Mouse (Mus musculus) stomach, embryonic 14.5 days (tissue): ENCODE data around the gene Slc4a1ap. TPM values are rescaled to one million over a fixed set of nuclear protein-coding genes. Genes with fewer than 3 reads are reported as not detected.

ENCODE experiments used
- ATAC-seq: fragments of 200-750 bp; cut with Nextera tagmentation; 2 replicates; pipeline ENCODE4 v1.8.0; 2017; ENCODE audit warnings: low read depth, moderate TSS enrichment; ENCODE audit not compliant: insufficient number of reproducible peaks, insufficient read depth, low FRiP score
- H3K27ac ChIP-seq: fragments of 300-500 bp; sonication (generic); 2 replicates; pipeline ENCODE4 v1.5.1; 2014; ENCODE audit warnings: mild to moderate bottlenecking, low read length, moderate library complexity, mixed read lengths
- H3K27me3 ChIP-seq: fragments of 300-500 bp; sonication (generic); 2 replicates; pipeline ENCODE4 v1.6.1; 2014; ENCODE audit warnings: low read length, control low read depth, mixed read lengths; ENCODE audit not compliant: control insufficient read depth, insufficient read depth
- H3K36me3 ChIP-seq: fragments of 300-500 bp; sonication (generic); 2 replicates; pipeline ENCODE4 v1.6.1; 2014; ENCODE audit warnings: mild to moderate bottlenecking, control low read depth, low read length, moderate library complexity, mixed read lengths; ENCODE audit not compliant: control insufficient read depth, insufficient read depth
- H3K4me1 ChIP-seq: fragments of 300-500 bp; sonication (generic); 2 replicates; pipeline ENCODE4 v1.6.1; 2014; ENCODE audit warnings: low read length, control low read depth, mixed read lengths; ENCODE audit not compliant: control insufficient read depth, insufficient read depth
- H3K4me2 ChIP-seq: fragments of 300-500 bp; sonication (generic); replicated peaks from 2 replicates; pipeline ENCODE4 v1.6.1; 2014; ENCODE audit warnings: low read depth, low read length, control low read depth
- H3K4me3 ChIP-seq: fragments of 300-500 bp; sonication (generic); 2 replicates; pipeline ENCODE4 v1.5.1; 2014; ENCODE audit warnings: low read depth, low read length, control low read depth
- H3K9ac ChIP-seq: fragments of 300-500 bp; sonication (generic); replicated peaks from 2 replicates; pipeline ENCODE4 v1.6.1; 2014; ENCODE audit warnings: low read depth, mild to moderate bottlenecking, control low read depth, low read length, moderate library complexity, mixed read lengths
- H3K9me3 ChIP-seq: fragments of 300-500 bp; sonication (generic); 2 replicates; pipeline ENCODE4 v1.6.1; 2016; ENCODE audit warnings: low read depth, low read length, control low read depth; ENCODE audit not compliant: control insufficient read depth
- WGBS: fragments of 180-500 bp; shearing (Covaris S2); extraction: QIAGEN DNeasy Blood & Tissue Kit; methylation state at CpG from one replicate; pipeline ENCODE4 v1.1.7; 2014; 5-methylcytosine and 5-hydroxymethylcytosine counted together
- polyA plus RNA-seq: library from polyadenylated mRNA; unstranded; fragments of >200 nt; fragmentation: Nextera tagmentation; extraction: Ambion mirVana; gene quantifications from 2 replicates; pipeline ENCODE4 v1.2.1, GENCODE M21; 2014

The Slc4a1ap gene
- polyA plus RNA-seq, 1 experiment from 2014 or later: 35.5 TPM

DNA sequence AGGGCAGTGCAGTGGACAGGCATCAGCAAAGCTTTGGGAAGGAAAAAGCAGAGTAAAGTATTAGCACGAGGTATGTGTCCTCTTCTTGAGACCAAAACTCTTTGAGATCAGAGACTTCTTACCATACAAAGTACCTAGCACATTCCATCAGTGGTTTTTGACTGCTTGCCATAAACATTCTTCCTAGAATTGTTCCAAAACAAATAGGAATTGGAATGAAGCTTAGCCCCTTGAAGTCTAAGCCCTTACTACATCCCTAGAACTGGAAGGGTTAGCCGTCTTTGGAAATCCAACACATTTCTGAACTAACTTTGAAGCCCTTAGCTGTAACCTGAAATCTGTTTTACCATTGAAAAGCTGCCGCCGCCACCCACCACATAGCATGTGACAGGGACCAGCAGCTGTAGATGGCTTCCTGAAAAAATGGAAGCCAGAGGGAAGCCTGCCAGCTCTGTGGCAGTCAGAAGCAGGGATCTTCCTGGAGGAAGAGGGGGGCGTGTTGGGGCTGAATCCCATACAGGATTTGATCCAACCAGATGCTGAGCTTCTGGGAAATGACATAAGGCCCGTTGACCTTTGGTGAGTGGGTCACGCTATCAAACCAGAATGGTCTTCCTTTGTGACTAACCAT is 35.4 kb downstream of the Slc4a1ap start:
- Histone ChIP-seq H3K27ac (no peak overlapping the region), H3K9me3 (no peaks in the 10 kb centered on the region), H3K9ac (no peak overlapping the region), H3K4me3 (no peak overlapping the region), H3K36me3 (peaks cover 11% of the 10 kb centered on the region), H3K27me3 (no peaks in the 10 kb centered on the region), H3K4me1 (peaks cover 7% of the 10 kb centered on the region; the same call in 1 of the 2 replicates), H3K4me2 (no peak overlapping the region)
- no peak for ATAC-seq
- WGBS: 82% methylated on average over 7 of the region's 7 CpGs

- 10% methylated on average over 6 of the region's 6 CpGs for WGBS
- H3K9ac ChIP-seq: no peak overlapping the region
- peaks cover 7% of the 10 kb centered on the region; the same call in 1 of the 2 replicates for H3K4me1 ChIP-seq
- H3K4me2 ChIP-seq: no peak overlapping the region
- no peak overlapping the region for H3K4me3 ChIP-seq
- peak; percentile 14; the same call in 1 of the 2 replicates for ATAC-seq
- no peaks in the 10 kb centered on the region for H3K9me3 ChIP-seq
- no peaks in the 10 kb centered on the region for H3K27me3 ChIP-seq
- no peak overlapping the region for H3K27ac ChIP-seq
- H3K36me3 ChIP-seq: peaks cover 5% of the 10 kb centered on the region; the same call in 1 of the 2 replicates
These were observed 36.7 kb downstream of the Slc4a1ap start for GRCm38 (mm10) chr5:31563496-31563895.

DNA sequence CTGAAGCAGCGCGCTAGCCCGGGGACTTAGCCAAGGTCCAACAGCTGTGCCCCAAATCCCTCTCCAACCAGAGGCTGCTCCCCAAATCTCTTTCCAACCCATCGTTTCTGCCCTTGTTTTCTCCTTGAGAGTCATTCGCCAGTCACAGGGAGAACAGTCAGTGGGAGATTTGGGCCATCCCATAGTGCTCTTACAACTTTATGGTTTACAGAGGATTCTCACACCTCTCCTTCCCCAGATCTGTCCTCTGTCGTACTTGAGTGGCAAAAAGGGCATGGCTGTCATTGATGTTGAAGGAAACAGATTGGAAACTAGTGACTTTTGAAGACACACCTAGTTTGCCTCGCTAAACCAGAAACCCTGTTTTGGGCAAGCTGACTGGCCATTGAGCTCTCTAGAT is 37.1 kb downstream of the Slc4a1ap start:
- H3K9ac ChIP-seq: no peak overlapping the region
- H3K27ac ChIP-seq: no peak overlapping the region
- H3K36me3 ChIP-seq: peaks cover 5% of the 10 kb centered on the region; the same call in 1 of the 2 replicates
- no peaks in the 10 kb centered on the region for H3K9me3 ChIP-seq
- H3K4me3 ChIP-seq: no peak overlapping the region
- no peaks in the 10 kb centered on the region for H3K27me3 ChIP-seq
- H3K4me2 ChIP-seq: no peak overlapping the region
- no peak for ATAC-seq
- 35% methylated on average over 7 of the region's 7 CpGs for WGBS
- H3K4me1 ChIP-seq: peaks cover 7% of the 10 kb centered on the region; the same call in 1 of the 2 replicates

GRCm38 (mm10) chr5:31564976-31565375 is 38.2 kb downstream of the Slc4a1ap start:
- Histone ChIP-seq H3K4me1 (peaks cover 7% of the 10 kb centered on the region; the same call in 1 of the 2 replicates), H3K27me3 (no peaks in the 10 kb centered on the region), H3K9ac (no peak overlapping the region), H3K4me2 (no peak overlapping the region), H3K9me3 (no peaks in the 10 kb centered on the region), H3K27ac (no peak overlapping the region), H3K36me3 (peaks cover 5% of the 10 kb centered on the region; the same call in 1 of the 2 replicates), H3K4me3 (no peak overlapping the region)
- WGBS: 84% methylated on average over 4 of the region's 4 CpGs
- 0 out of 2 replicates have a peak, but pooled peaks have one; percentile 14 for ATAC-seq

DNA sequence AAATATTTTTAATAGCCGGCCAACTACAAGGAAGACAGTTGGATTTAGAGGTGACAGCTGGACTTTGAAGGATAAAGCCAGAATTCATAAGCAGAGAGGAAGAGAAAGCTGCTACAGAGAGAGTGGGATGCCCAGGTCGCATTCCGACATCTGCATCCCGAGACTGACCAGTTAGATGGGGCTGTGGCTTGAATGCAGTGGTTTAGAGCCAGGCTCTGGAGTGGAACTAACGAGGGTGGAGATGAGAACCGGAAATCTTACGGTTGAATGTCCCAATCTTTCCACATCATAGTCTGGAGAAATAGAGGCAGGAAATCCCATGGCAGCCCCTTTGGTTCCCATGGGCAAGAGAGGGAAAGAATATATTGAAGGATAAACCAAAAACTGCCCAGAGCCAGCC is 39.2 kb downstream of the Slc4a1ap start:
- 84% methylated on average over 7 of the region's 7 CpGs for WGBS
- Histone ChIP-seq H3K4me1 (peaks cover 12% of the 10 kb centered on the region), H3K9me3 (no peaks in the 10 kb centered on the region), H3K27ac (no peak overlapping the region), H3K4me2 (no peak overlapping the region), H3K9ac (no peak overlapping the region), H3K27me3 (no peaks in the 10 kb centered on the region), H3K36me3 (no peaks in the 10 kb centered on the region; the same call in 1 of the 2 replicates), H3K4me3 (no peak overlapping the region)
- ATAC-seq: no peak

DNA sequence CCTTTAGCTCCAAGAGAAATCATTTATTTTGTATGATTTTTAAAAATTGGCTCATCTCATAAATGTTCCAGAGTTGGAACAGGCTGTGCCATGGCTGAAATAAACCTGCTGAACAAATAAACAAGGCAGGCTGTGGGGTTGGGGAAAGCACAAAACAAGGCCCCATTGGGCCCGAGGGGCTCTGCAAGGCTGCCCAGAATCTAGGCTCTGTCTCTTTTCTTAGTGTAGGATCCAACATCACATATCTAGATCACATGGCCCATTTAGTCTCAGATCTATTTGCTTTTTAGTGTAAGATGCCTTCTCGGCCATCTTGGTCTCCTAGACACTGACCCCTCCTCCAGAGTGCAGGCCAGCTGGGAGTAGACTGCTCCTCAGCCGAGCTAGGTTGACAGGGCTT is 39.7 kb downstream of the Slc4a1ap start:
- no peak overlapping the region for H3K9ac ChIP-seq
- H3K9me3 ChIP-seq: no peaks in the 10 kb centered on the region
- ATAC-seq: no peak
- no peak overlapping the region for H3K4me2 ChIP-seq
- WGBS: 57% methylated on average over 3 of the region's 3 CpGs
- no peak overlapping the region for H3K4me3 ChIP-seq
- peaks cover 12% of the 10 kb centered on the region for H3K4me1 ChIP-seq
- no peak overlapping the region for H3K27ac ChIP-seq
- no peaks in the 10 kb centered on the region for H3K27me3 ChIP-seq
- H3K36me3 ChIP-seq: no peaks in the 10 kb centered on the region; the same call in 1 of the 2 replicates

- no peaks in the 10 kb centered on the region for H3K9me3 ChIP-seq
- H3K9ac ChIP-seq: no peak overlapping the region
- H3K4me1 ChIP-seq: peaks cover 12% of the 10 kb centered on the region
- no peak overlapping the region for H3K27ac ChIP-seq
- 57% methylated on average over 5 of the region's 5 CpGs for WGBS
- no peak overlapping the region for H3K4me3 ChIP-seq
- no peaks in the 10 kb centered on the region for H3K36me3 ChIP-seq
- no peaks in the 10 kb centered on the region for H3K27me3 ChIP-seq
- ATAC-seq: no peak
- H3K4me2 ChIP-seq: no peak overlapping the region
These were observed 41.3 kb downstream of the Slc4a1ap start for GRCm38 (mm10) chr5:31567951-31568657.

- no peak for ATAC-seq
- H3K36me3 ChIP-seq: no peaks in the 10 kb centered on the region
- whole genome bisulfite sequencing: 20% methylated on average over 18 of the region's 20 CpGs
- H3K4me3 ChIP-seq: no peak overlapping the region
- H3K4me2 ChIP-seq: peak overlapping the region; percentile 21
- H3K27ac ChIP-seq: peak overlapping the region; percentile 49; the same call in 1 of the 2 replicates
- H3K9me3 ChIP-seq: no peaks in the 10 kb centered on the region
- no peak overlapping the region for H3K9ac ChIP-seq
- H3K4me1 ChIP-seq: peaks cover 5% of the 10 kb centered on the region
- no peaks in the 10 kb centered on the region for H3K27me3 ChIP-seq
These were observed 44.3 kb downstream of the Slc4a1ap start for GRCm38 (mm10) chr5:31571023-31571608.
